Mouse (Mus musculus) right cerebral cortex, adult 18-20 months (tissue): ENCODE results near the gene Bcdin3d.

Experiments used
- DNase-seq: peaks from one replicate; pipeline ENCODE4 v3.0.0; 2022; ENCODE audit warnings: mixed read lengths

The Bcdin3d gene

GRCm38 (mm10) chr15:99438966-99439698 lies 35.4 kb downstream of the Bcdin3d start:
- DNase-seq = no peak

DNA sequence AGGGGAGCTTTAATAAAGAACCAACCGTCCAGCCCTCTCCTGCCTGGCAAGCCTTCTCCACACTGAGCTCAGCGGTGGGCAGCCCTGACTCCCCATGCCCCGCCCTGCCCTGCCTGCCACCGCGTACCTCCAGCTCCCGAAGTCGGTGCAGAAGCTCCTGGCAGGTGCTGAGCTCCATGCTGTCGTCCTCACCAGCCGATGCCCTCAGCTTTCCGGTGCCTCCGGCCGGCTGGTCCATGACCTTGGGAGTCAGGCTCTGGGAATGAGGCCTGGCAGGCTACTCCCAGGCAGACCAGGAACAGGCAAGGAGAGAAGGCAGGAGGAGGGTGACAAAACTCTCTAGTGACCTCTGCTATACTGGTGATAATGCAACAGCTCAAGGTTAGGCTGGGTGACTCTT lies 40.6 kb downstream of the Bcdin3d start:
- DNase-seq = no peak

DNA sequence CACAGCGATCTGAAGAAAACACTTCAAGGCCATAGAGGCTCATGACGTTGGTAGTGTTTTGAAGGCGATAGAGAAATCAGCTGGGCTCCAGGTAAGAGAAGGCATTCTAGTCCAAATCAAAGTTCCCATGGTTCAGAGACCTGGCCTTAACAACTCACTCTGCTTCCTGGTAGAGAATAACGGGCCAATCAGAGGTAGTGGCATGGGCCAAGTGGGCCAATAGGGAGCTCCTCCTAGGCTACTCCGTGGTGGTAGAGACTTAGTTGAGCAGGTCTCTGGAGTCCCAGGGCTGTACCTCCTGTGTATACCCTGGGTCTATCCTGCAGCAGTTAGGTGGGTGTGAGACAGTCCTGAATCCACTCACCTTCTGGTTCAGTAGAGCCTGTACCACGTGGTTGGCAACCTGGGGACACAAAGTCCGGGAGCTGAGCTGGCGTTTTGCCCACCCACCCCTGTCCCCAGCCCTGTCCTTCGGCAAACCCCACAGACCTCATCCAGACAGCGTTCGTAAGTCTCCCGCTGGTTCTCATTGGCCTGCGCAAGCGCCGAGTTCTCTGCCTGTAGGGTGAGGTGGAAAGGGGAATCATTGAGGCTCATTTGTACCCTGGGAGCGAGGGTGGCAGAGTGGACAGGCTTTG lies 41.3 kb downstream of the Bcdin3d start:
- no peak for DNase-seq

- no peak for DNase-seq
Measured at GRCm38 (mm10) chr15:99431967-99432366, 42.6 kb downstream of the Bcdin3d start.

- no peak for DNase-seq
Measured at GRCm38 (mm10) chr15:99431504-99431903, 43.0 kb downstream of the Bcdin3d start.

- DNase-seq = no peak
Measured at GRCm38 (mm10) chr15:99431063-99431462, 43.5 kb downstream of the Bcdin3d start.

GRCm38 (mm10) chr15:99430394-99430793 lies 44.1 kb downstream of the Bcdin3d start:
- no peak for DNase-seq

GRCm38 (mm10) chr15:99423884-99424283 lies 50.6 kb downstream of the Bcdin3d start:
- DNase-seq = no peak

GRCm38 (mm10) chr15:99423131-99423530 lies 51.4 kb downstream of the Bcdin3d start:
- no peak for DNase-seq

GRCm38 (mm10) chr15:99422551-99422950 lies 52.0 kb downstream of the Bcdin3d start:
- no peak for DNase-seq

DNA sequence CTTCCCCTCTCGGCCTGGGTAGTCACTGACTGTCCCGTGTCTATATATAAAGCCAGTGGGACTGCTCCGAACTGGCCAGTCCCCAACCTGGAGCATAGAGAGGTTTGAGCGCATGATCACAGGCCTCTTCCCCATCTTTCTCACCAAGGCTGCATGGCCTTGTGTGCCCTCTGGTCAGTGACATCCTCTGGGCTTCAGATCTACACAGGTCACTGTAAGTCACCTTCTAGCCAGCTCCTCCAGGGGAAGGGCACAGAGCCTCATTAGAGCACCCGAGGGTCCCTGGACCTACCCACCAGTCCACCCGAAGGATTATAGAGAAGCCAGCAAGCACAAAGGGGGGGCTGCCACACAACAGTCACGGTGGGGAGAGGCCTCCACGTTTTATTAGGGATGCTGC lies 52.9 kb downstream of the Bcdin3d start:
- DNase-seq = no peak

DNA sequence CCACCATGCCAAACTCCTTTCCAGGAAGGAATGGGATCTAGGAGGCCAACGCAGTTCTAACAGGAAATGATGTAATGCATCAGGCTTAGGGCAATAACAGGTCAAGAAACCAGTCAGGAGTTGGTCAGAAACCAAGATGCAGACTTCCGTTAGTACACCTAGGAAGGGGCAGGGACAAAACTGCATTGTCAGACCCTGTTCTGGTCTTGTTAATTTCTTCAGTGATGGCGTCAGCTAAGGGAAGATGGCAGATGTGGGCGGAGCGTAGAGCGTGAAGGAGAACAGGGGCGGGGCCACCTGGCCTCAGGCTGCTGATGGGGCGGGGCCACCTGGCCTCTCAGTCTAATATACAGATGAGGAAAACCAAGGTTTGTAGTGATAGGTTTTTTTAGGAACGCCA lies 53.4 kb downstream of the Bcdin3d start:
- DNase-seq = no peak

GRCm38 (mm10) chr15:99420521-99421014 lies 54.0 kb downstream of the Bcdin3d start:
- no peak for DNase-seq

DNA sequence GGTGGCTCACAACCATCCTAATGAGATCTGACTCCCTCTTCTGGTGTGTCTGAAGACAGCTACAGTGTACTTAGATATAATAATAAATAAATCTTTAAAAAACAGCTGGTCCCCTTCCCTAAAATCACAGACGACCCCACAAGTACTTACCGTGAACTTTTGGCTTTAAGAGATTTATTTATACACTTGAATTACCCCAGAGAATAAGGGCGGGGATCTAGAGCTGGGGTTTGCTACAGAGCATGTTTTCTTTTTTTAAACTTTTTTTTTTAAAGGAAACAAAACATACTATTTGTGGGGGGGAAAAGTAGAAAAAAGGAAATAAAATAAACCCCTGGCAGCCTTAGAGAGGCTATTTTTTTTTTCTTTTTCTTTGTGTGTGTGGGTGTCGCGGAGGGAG lies 54.4 kb downstream of the Bcdin3d start:
- no peak for DNase-seq
